Mouse (Mus musculus): ENCODE measurements at regions not wholly inside any gene's neighbourhood (a gene's known extent, or its start where the extent isn't known, plus 50 kb on each side); places are given as distances from the start of the nearest gene placed in this dataset.

DNA sequence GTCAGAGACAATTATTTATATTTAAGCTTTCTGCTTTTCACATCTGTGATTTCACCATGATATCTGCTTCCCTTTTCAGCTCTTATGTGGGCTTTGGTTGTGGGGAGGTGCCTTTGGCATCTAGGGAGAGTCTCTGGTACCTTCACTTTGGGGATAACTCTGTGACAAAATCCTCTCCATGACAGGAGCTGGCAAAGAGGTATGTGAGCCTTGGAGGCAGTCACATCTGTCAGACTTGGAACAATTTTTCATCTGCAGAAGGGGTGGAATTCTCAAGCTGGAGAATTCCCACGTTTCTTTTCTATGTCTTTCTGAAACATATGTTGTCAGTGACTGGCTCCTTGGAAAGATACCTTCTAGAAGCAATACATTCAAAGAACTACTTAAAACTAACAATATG, 312.2 kb upstream of the Nrg3 start:
- Histone ChIP-seq H3K27me3 (ENCODE audit: control insufficient read depth, insufficient read depth, low read length) (no peaks in the 10 kb centered on the region), H3K4me1 (ENCODE audit: control insufficient read depth, insufficient read depth) (no peaks in the 10 kb centered on the region), H3K9ac (replicated peaks; ENCODE audit: low read depth, low read length) (no peak overlapping the region), H3K36me3 (replicated peaks; ENCODE audit: control insufficient read depth, insufficient read depth, low read length) (no peaks in the 10 kb centered on the region), H3K9me3 (replicated peaks; ENCODE audit: control insufficient read depth, low read length) (no peaks in the 10 kb centered on the region), H3K4me3 (ENCODE audit: low read depth, low read length) (no peak overlapping the region), H3K27ac (ENCODE audit: low read depth) (no peak overlapping the region), H3K4me2 (ENCODE audit: low read depth, low read length) (no peak overlapping the region)
- TF ChIP-seq EP300 (IDR thresholded peaks at IDR 0.05; ENCODE audit: low read depth) (no peak), CTCF (IDR thresholded peaks at IDR 0.05; ENCODE audit: low read depth) (no peak)
- WGBS, result 31% methylated on average over 1 of the region's 1 CpGs
- DNase-seq (ENCODE audit: low spot score) (no peak), ATAC-seq (ENCODE audit: insufficient read depth, low read depth) (no peak)

- Histone ChIP-seq H3K27me3 (ENCODE audit: control insufficient read depth, insufficient read depth, low read length) (no peaks in the 10 kb centered on the region), H3K4me3 (ENCODE audit: low read depth, low read length) (no peak overlapping the region), H3K36me3 (replicated peaks; ENCODE audit: control insufficient read depth, insufficient read depth, low read length) (no peaks in the 10 kb centered on the region), H3K9me3 (replicated peaks; ENCODE audit: control insufficient read depth, low read length) (no peaks in the 10 kb centered on the region), H3K4me1 (ENCODE audit: control insufficient read depth, insufficient read depth) (no peaks in the 10 kb centered on the region), H3K9ac (replicated peaks; ENCODE audit: low read depth, low read length) (no peak overlapping the region), H3K27ac (ENCODE audit: low read depth) (no peak overlapping the region), H3K4me2 (ENCODE audit: low read depth, low read length) (no peak overlapping the region)
- no peak for DNase-seq (ENCODE audit: low spot score)
- ATAC-seq (ENCODE audit: insufficient read depth, low read depth), result no peak
- no peak for TF ChIP-seq EP300 (IDR thresholded peaks at IDR 0.05; ENCODE audit: low read depth)
- TF ChIP-seq CTCF (IDR thresholded peaks at IDR 0.05; ENCODE audit: low read depth), result peak; percentile 11; the same call in 1 of the 2 replicates
These were observed 309.0 kb upstream of the Nrg3 start for GRCm38 (mm10) chr14:39781849-39782248.

- no peak for ATAC-seq (ENCODE audit: insufficient read depth, low read depth)
These were observed 295.2 kb upstream of the Nrg3 start for GRCm38 (mm10) chr14:39768101-39768500.

More at GRCm38 (mm10) chr14:39768101-39768500, 295.2 kb upstream of the Nrg3 start:
- H3K4me2 ChIP-seq (ENCODE audit: low read depth, low read length), result no peak overlapping the region
- H3K27ac ChIP-seq (ENCODE audit: low read depth), result no peak overlapping the region
- H3K36me3 ChIP-seq (replicated peaks; ENCODE audit: control insufficient read depth, insufficient read depth, low read length), result no peaks in the 10 kb centered on the region
- 62% methylated on average over 2 of the region's 2 CpGs for WGBS
- DNase-seq (ENCODE audit: low spot score), result no peak
- H3K9me3 ChIP-seq (replicated peaks; ENCODE audit: control insufficient read depth, low read length), result no peaks in the 10 kb centered on the region
- H3K9ac ChIP-seq (replicated peaks; ENCODE audit: low read depth, low read length), result no peak overlapping the region
- no peaks in the 10 kb centered on the region for H3K4me1 ChIP-seq (ENCODE audit: control insufficient read depth, insufficient read depth)
- TF ChIP-seq CTCF (IDR thresholded peaks at IDR 0.05; ENCODE audit: low read depth) (no peak), EP300 (IDR thresholded peaks at IDR 0.05; ENCODE audit: low read depth) (no peak)
- H3K27me3 ChIP-seq (ENCODE audit: control insufficient read depth, insufficient read depth, low read length), result no peaks in the 10 kb centered on the region
- H3K4me3 ChIP-seq (ENCODE audit: low read depth, low read length), result no peak overlapping the region

All from heart, postnatal 0 days (tissue).